8 mouse cellular contexts compared by ENCODE assay signal in the genomic region with DNA sequence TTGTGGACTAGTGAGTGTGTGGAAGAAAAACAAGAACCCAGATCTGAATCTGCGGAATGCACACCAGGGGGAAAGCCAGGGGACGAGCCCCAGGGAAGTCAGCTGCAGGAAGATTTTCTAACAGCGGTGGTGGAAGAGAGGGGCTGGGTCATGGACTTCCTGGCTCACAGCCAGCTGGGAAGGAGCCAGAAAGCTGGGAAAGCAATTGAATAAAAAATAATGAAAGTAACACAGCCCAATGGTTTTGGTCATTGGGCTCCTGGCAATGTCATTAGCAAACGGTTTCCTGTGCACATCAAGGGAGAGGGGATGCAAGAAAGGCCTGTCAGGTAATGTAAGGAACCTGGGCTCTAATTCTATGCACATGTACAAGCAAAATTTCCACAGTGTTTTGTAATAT.
DNase-seq lines count a peak whose midpoint lies in the region; ATAC-seq and TF ChIP-seq lines count a peak whose summit lies in the region.

No protein-coding gene starts in this region.

- WGBS in kidney, embryonic 16.5 days, result 11% methylated on average over 4 of the region's 4 CpGs
- WGBS in neural tube, embryonic 12.5 days, result 10% methylated on average over 4 of the region's 4 CpGs

- H3K9ac ChIP-seq in kidney, embryonic 16.5 days (replicated peaks; ENCODE audit: low read length), result no peak overlapping the region
- H3K9ac ChIP-seq in neural tube, embryonic 12.5 days, result no peak overlapping the region

- DNase-seq in layer of hippocampus, postnatal 10 days (ENCODE audit: low spot score in 2 of 2), result peak; percentile 32 to 52
- DNase-seq in layer of hippocampus, postnatal 25 days (ENCODE audit: extremely low spot score in 1 of 2, low spot score in 1 of 2), result no peak
- peak; percentile 84 for DNase-seq in brain, embryonic 14.5 days (ENCODE audit: low read depth)
- peak; percentile 70 to 74 for DNase-seq in heart, adult 18-20 months
- no peak for DNase-seq in thymus, postnatal 14 days
- no peak for DNase-seq in T-cell, adult 2 months (ENCODE audit: low spot score)

- no peaks in the 10 kb centered on the region for H3K27me3 ChIP-seq in kidney, embryonic 16.5 days (ENCODE audit: insufficient read depth, low read length)
- no peaks in the 10 kb centered on the region for H3K27me3 ChIP-seq in neural tube, embryonic 12.5 days (replicated peaks)

- H3K36me3 ChIP-seq in kidney, embryonic 16.5 days (ENCODE audit: insufficient read depth, low read length), result no peaks in the 10 kb centered on the region
- no peaks in the 10 kb centered on the region for H3K36me3 ChIP-seq in neural tube, embryonic 12.5 days

- H3K4me2 ChIP-seq in kidney, embryonic 16.5 days (replicated peaks; ENCODE audit: low read depth, low read length), result no peak overlapping the region; the same call in 1 of the 2 replicates
- no peak overlapping the region for H3K4me2 ChIP-seq in neural tube, embryonic 12.5 days (replicated peaks)

- no peak overlapping the region for H3K4me3 ChIP-seq in kidney, embryonic 16.5 days (ENCODE audit: low read length)
- no peak overlapping the region for H3K4me3 ChIP-seq in neural tube, embryonic 12.5 days

- 0 out of 2 replicates have a peak, but pooled peaks cover 4% of the 10 kb centered on the region for H3K4me1 ChIP-seq in kidney, embryonic 16.5 days (ENCODE audit: insufficient read depth, low read length)
- H3K4me1 ChIP-seq in neural tube, embryonic 12.5 days, result peaks cover 3% of the 10 kb centered on the region; the same call in 1 of the 2 replicates

- ATAC-seq in kidney, embryonic 16.5 days (ENCODE audit: low FRiP score, low TSS enrichment), result peak; percentile 75; the same call in 1 of the 2 replicates
- peak; percentile 63; the same call in 1 of the 2 replicates for ATAC-seq in neural tube, embryonic 12.5 days (ENCODE audit: low FRiP score, low read depth)

- no peak for TF ChIP-seq POLR2A in brain, embryonic 14.5 days (IDR thresholded peaks at IDR 0.05; ENCODE audit: borderline replicate concordance, extremely low read depth, insufficient read depth, insufficient read length, poor library complexity, severe bottlenecking)

- no peak for TF ChIP-seq CTCF in brain, embryonic 14.5 days (IDR thresholded peaks at IDR 0.05; ENCODE audit: borderline replicate concordance, extremely low read depth, insufficient read depth, insufficient read length)

- no peaks in the 10 kb centered on the region for H3K9me3 ChIP-seq in kidney, embryonic 16.5 days (ENCODE audit: low read length)
- no peaks in the 10 kb centered on the region for H3K9me3 ChIP-seq in neural tube, embryonic 12.5 days

- H3K27ac ChIP-seq in kidney, embryonic 16.5 days (ENCODE audit: low read length), result no peak overlapping the region
- no peak overlapping the region for H3K27ac ChIP-seq in neural tube, embryonic 12.5 days

Comparison
In these comparisons a context has a peak if more than half of its experiments do, and no peak if none do; other contexts are left out.
1. DNase-seq: peak in layer of hippocampus, postnatal 10 days (2 of 2), brain, embryonic 14.5 days (single experiment) and heart, adult 18-20 months (2 of 2); none in layer of hippocampus, postnatal 25 days (0 of 2), thymus, postnatal 14 days (single experiment) and T-cell, adult 2 months (single experiment).